Mouse (Mus musculus): ENCODE data around the gene Ppp1r18.

- no peak for TF ChIP-seq CTCF (IDR thresholded peaks at IDR 0.05; ENCODE audit: control insufficient read depth, insufficient read depth, low read length)
- 0 out of 2 replicates have a peak, but pooled peaks have one; percentile 21 for TF ChIP-seq POLR2A (IDR thresholded peaks at IDR 0.05; ENCODE audit: borderline replicate concordance, control insufficient read depth, low read depth, low read length)
Observed at GRCm38 (mm10) chr17:35836991-35837422, 28.4 kb upstream of the Ppp1r18 start.
